In the genomic region with DNA sequence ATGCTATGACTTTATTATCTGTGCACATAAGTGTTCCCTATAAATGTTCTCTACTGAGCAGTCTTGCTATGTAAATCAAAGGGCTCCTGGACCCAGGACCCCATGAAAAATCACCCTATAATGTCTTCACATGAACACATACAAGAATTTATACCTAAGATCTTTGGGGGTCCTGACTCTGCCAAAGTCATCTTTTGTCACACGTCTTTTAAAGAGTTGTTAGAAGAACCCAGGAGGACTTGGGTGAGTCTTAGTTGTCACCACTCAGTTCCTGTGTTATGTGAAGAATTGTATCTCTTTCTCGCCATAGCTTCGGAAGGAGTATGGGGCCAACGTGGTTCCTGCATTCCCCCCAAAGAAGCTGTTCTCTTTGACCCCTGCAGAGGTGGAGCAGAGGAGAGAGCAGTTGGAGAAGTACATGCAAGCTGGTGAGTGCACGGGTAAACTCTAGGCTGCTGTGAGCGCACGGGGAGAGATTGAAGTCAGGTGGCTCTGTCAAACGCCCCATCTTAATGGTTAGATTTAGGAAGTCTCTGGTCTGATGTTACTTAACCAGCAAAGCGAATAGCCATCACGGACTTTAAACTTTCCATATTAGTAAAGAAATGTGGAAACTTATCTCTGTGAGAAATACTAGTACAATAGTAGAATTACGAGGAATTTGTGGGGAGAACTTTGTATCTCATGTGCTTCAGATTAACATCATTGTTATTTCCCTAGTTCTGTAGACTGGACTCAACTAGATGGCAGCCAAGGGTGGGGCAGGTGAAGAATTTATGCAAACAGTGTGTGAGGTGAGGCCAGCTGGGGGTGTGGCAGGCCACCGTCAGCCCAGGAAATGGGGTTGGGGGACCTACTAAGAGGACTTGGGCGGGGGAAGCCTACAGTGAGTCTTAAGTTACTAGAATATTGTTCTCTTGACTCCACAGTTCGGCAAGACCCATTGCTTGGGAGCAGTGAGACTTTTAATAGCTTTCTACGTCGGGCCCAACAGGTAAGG, we compare ENCODE assay signal across 10 mouse cellular contexts. TPM values are rescaled to one million over a fixed set of nuclear protein-coding genes. Genes with fewer than 3 reads are reported as not detected.
A peak's percentile ranks its signal among the peaks of the same experiment; 100 is the strongest.
DNase-seq lines count a peak whose midpoint lies in the region; ATAC-seq and TF ChIP-seq lines count a peak whose summit lies in the region.
"Had no signal": no experiment of that assay in that cellular context is flagged by ENCODE, and none has a peak within 500 bp of the region (broad histone marks: within the 10 kb centered on the region; RNA-seq: fewer than 3 reads in every experiment).

No protein-coding gene starts in this region.

- TF ChIP-seq CTCF in E14TG2a.4 (conservative IDR thresholded peaks at IDR 0.05; ENCODE audit: low read length): no peak

- peak; percentile 3 for DNase-seq in gastrocnemius, postnatal 10 days
- no peak for DNase-seq in gastrocnemius, adult 18-20 months (ENCODE audit: low spot score)
- no peak for DNase-seq in hindbrain, embryonic 10.5 days (ENCODE audit: low spot score)
- DNase-seq in thymus, postnatal 4 days: no peak
- DNase-seq in urinary bladder, postnatal 10 days (ENCODE audit: low spot score): no peak
- DNase-seq: gastrocnemius, postnatal 36 days; lung, adult 2 months had no signal

- no peaks in the 10 kb centered on the region for H3K9me3 ChIP-seq in E14TG2a.4 (ENCODE audit: low read length)
- no peaks in the 10 kb centered on the region for H3K9me3 ChIP-seq in hindbrain, embryonic 10.5 days
- H3K9me3 ChIP-seq in liver, embryonic 16.5 days (replicated peaks; ENCODE audit: control insufficient read depth, low read length): no peaks in the 10 kb centered on the region

- H3K27me3 ChIP-seq in E14TG2a.4 (ENCODE audit: insufficient read depth, low read length): no peaks in the 10 kb centered on the region
- H3K27me3 ChIP-seq in hindbrain, embryonic 10.5 days (ENCODE audit: insufficient read depth, poor library complexity, severe bottlenecking): no peaks in the 10 kb centered on the region
- H3K27me3 ChIP-seq in liver, embryonic 16.5 days (ENCODE audit: control insufficient read depth, insufficient read depth, low read depth, low read length): no peaks in the 10 kb centered on the region

- peaks cover 88% of the 10 kb centered on the region for H3K4me1 ChIP-seq in E14TG2a.4 (replicated peaks; ENCODE audit: low read depth, low read length)
- peaks cover 24% of the 10 kb centered on the region for H3K4me1 ChIP-seq in hindbrain, embryonic 10.5 days (replicated peaks)
- H3K4me1 ChIP-seq in liver, embryonic 16.5 days (ENCODE audit: control insufficient read depth, low read depth, low read length): peaks cover 20% of the 10 kb centered on the region

- H3K36me3 ChIP-seq in E14TG2a.4 (ENCODE audit: insufficient read depth, low read length): peaks cover 74% of the 10 kb centered on the region
- peaks cover 75% of the 10 kb centered on the region for H3K36me3 ChIP-seq in hindbrain, embryonic 10.5 days
- H3K36me3 ChIP-seq in liver, embryonic 16.5 days (ENCODE audit: control insufficient read depth, insufficient read depth): peaks cover 59% of the 10 kb centered on the region

- 94% methylated on average over 16 of the region's 16 CpGs for WGBS in hindbrain, embryonic 10.5 days
- 84% methylated on average over 16 of the region's 16 CpGs for WGBS in liver, embryonic 16.5 days (ENCODE audit: insufficient replicate concordance)

- no peak for ATAC-seq in liver, embryonic 16.5 days (ENCODE audit: low read depth)
- ATAC-seq in erythroid progenitor cell, adult 5-6 weeks (replicated peaks; ENCODE audit: low FRiP score, poor library complexity, severe bottlenecking): no peak

- H3K4me3 ChIP-seq in E14TG2a.4 (replicated peaks; ENCODE audit: low read length): peak overlapping the region; percentile 99
- peak overlapping the region; percentile 94 for H3K4me3 ChIP-seq in hindbrain, embryonic 10.5 days
- H3K4me3 ChIP-seq in liver, embryonic 16.5 days (ENCODE audit: low read depth, low read length): peak overlapping the region; percentile 84

- H3K4me2 ChIP-seq in liver, embryonic 16.5 days (ENCODE audit: low read depth, low read length): peak overlapping the region; percentile 84

- no peak overlapping the region for H3K27ac ChIP-seq in hindbrain, embryonic 10.5 days
- peak overlapping the region; percentile 83; the same call in 1 of the 2 replicates for H3K27ac ChIP-seq in liver, embryonic 16.5 days (ENCODE audit: low read length)

- H3K9ac ChIP-seq in liver, embryonic 16.5 days (ENCODE audit: low read depth, low read length): peak overlapping the region; percentile 90

RNA-seq across cellular contexts. Expression of a gene that starts 1.6 kb away (rescaled TPM):
- total RNA-seq in gastrocnemius, postnatal 10 days (2021): 10 to 100 TPM; 47.9 to 49.8 TPM
- 10 to 100 TPM; 42.9 to 46.8 TPM for total RNA-seq in gastrocnemius, adult 18-20 months (2021)
- 85.2 and 99.3 TPM in 2 replicates for polyA plus RNA-seq in hindbrain, embryonic 10.5 days (2016; fragmentation: Nextera tagmentation; extraction: Ambion mirVana)
- 38.5 and 42.2 TPM in 2 replicates for polyA plus RNA-seq in liver, embryonic 16.5 days (2015; fragmentation: Nextera tagmentation; extraction: Ambion mirVana)
- 36.5 and 60.5 TPM in 2 replicates for total RNA-seq in erythroid progenitor cell, adult 5-6 weeks (2015; ENCODE audit: low replicate concordance)
- total RNA-seq in erythroid progenitor cell, adult 5-6 weeks (2017; ENCODE audit: low replicate concordance): 8.2 and 53.5 TPM in 2 replicates

RNA-seq across cellular contexts. Expression of a gene that starts 1.8 kb away (rescaled TPM):
- 10 to 100 TPM; 57.8 to 58.4 TPM for total RNA-seq in gastrocnemius, postnatal 10 days (2021)
- 10 to 100 TPM; 29.1 to 30.8 TPM for total RNA-seq in gastrocnemius, adult 18-20 months (2021)
- polyA plus RNA-seq in hindbrain, embryonic 10.5 days (2016; fragmentation: Nextera tagmentation; extraction: Ambion mirVana): 128 and 138 TPM in 2 replicates
- 36.0 and 36.8 TPM in 2 replicates for polyA plus RNA-seq in liver, embryonic 16.5 days (2015; fragmentation: Nextera tagmentation; extraction: Ambion mirVana)
- total RNA-seq in erythroid progenitor cell, adult 5-6 weeks (2015; ENCODE audit: low replicate concordance): 22.6 and 31.7 TPM in 2 replicates
- 16.3 and 39.3 TPM in 2 replicates for total RNA-seq in erythroid progenitor cell, adult 5-6 weeks (2017; ENCODE audit: low replicate concordance)

RNA-seq across cellular contexts. Expression of a gene that starts 7.3 kb away (rescaled TPM):
- total RNA-seq in gastrocnemius, postnatal 10 days (2021): 10 to 100 TPM in 1 of 2 experiments, 1 to 10 TPM in 1; 8.2 to 12.1 TPM
- 1 to 10 TPM; 6.0 to 7.2 TPM for total RNA-seq in gastrocnemius, adult 18-20 months (2021)
- polyA plus RNA-seq in hindbrain, embryonic 10.5 days (2016; fragmentation: Nextera tagmentation; extraction: Ambion mirVana): 12.7 and 15.0 TPM in 2 replicates
- 1.8 and 2.6 TPM in 2 replicates for polyA plus RNA-seq in liver, embryonic 16.5 days (2015; fragmentation: Nextera tagmentation; extraction: Ambion mirVana)
- total RNA-seq in erythroid progenitor cell, adult 5-6 weeks (2015; ENCODE audit: low replicate concordance): 6.8 and 9.2 TPM in 2 replicates
- total RNA-seq in erythroid progenitor cell, adult 5-6 weeks (2017; ENCODE audit: low replicate concordance): 10.8 and 15.4 TPM in 2 replicates

RNA-seq across cellular contexts. Expression of a gene that starts 14.8 kb away (rescaled TPM):
- 10 to 100 TPM; 30.7 to 37.4 TPM for total RNA-seq in gastrocnemius, postnatal 10 days (2021)
- total RNA-seq in gastrocnemius, adult 18-20 months (2021): 10 to 100 TPM; 20.7 to 20.9 TPM
- 105 and 118 TPM in 2 replicates for polyA plus RNA-seq in hindbrain, embryonic 10.5 days (2016; fragmentation: Nextera tagmentation; extraction: Ambion mirVana)
- polyA plus RNA-seq in liver, embryonic 16.5 days (2015; fragmentation: Nextera tagmentation; extraction: Ambion mirVana): 29.3 and 32.2 TPM in 2 replicates
- total RNA-seq in erythroid progenitor cell, adult 5-6 weeks (2015; ENCODE audit: low replicate concordance): 45.4 and 54.5 TPM in 2 replicates
- 29.9 and 130 TPM in 2 replicates for total RNA-seq in erythroid progenitor cell, adult 5-6 weeks (2017; ENCODE audit: low replicate concordance)

RNA-seq across cellular contexts. Expression of a gene that starts 15.1 kb away (rescaled TPM):
- 1 to 10 TPM in 1 of 2 experiments, under 1 TPM in 1; 0.35 to 1.2 TPM for total RNA-seq in gastrocnemius, postnatal 10 days (2021)
- total RNA-seq in gastrocnemius, adult 18-20 months (2021): under 1 TPM; 0.28 to 0.50 TPM
- 0.80 and 0.89 TPM in 2 replicates for polyA plus RNA-seq in hindbrain, embryonic 10.5 days (2016; fragmentation: Nextera tagmentation; extraction: Ambion mirVana)
- 0.33 and 0.74 TPM in 2 replicates for polyA plus RNA-seq in liver, embryonic 16.5 days (2015; fragmentation: Nextera tagmentation; extraction: Ambion mirVana)
- 4.6 TPM in 1 of 2 replicates, not detected in the other for total RNA-seq in erythroid progenitor cell, adult 5-6 weeks (2015; ENCODE audit: low replicate concordance)
- total RNA-seq in erythroid progenitor cell, adult 5-6 weeks (2017; ENCODE audit: low replicate concordance): not detected in 2 replicates
